Mouse (Mus musculus) frontal cortex, postnatal 36 days (tissue): ENCODE data around the gene Pknox2.

Experiments
- DNase-seq, 2 experiments: peaks; one replicate each; pipeline ENCODE4 v3.0.0; 2022; ENCODE audit warnings: low spot score in 2 of 2

Gene Pknox2

GRCm38 (mm10) chr9:36942561-36942960 lies 204.6 kb downstream of the Pknox2 start:
- DNase-seq, result no peak

- DNase-seq, result no peak
These were observed 205.1 kb downstream of the Pknox2 start for GRCm38 (mm10) chr9:36942131-36942530.

DNA sequence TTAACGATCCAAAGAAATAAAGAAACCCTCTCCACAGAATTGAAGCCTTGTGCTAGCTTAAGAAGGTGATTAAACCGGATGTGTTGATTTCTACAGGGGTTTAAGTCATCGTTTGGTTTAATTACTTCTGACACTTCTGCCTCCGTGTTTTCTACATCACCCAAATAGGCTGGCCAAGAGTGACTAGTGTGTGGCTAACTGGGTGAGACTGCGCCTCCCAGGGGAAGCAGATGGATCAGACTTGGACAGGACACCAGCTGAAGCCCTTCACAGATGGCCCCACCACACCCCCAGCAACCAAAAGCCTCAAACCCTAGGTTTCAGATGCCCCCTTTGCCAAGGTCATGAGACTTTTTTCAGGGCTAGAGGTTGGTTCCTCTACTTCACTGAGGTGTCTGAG lies 205.6 kb downstream of the Pknox2 start:
- no peak for DNase-seq

- DNase-seq, result no peak
These were observed 208.6 kb downstream of the Pknox2 start for GRCm38 (mm10) chr9:36938601-36939078.

DNA sequence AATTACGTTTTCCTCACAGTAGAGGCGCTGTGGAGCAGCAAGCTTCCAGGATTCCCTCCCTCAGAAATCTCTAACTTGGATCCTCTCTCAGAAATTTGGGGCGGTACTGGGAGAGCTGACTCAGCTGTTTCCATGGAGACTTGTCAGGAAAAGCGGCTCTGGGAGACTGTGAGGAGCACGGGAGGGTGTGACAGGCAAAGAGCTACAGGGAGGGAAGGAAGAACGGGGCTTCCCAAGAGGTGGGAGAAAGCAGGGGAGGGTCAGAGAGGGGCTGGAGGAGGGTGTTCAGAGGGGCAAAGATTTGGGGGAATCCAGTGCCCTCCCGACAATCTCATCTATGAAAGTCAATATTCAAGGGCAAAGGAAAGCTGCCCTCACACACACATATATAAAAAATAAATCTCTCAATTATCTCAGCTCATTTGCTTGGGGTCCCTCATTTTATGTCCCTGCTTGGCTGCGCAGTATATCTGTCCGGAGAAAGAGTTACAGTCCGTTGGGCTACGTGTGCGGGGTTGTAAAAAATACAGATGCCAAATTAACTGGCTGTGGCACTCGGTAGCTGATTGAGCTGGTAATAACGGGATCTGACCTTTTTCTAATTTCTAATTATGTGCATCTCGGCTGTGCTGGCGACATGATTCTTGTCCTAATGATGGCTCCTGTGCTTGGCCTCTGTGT lies 213.3 kb downstream of the Pknox2 start:
- peak; percentile 65 to 72 for DNase-seq

GRCm38 (mm10) chr9:36932950-36933812 lies 214.0 kb downstream of the Pknox2 start:
- DNase-seq, result no peak

DNA sequence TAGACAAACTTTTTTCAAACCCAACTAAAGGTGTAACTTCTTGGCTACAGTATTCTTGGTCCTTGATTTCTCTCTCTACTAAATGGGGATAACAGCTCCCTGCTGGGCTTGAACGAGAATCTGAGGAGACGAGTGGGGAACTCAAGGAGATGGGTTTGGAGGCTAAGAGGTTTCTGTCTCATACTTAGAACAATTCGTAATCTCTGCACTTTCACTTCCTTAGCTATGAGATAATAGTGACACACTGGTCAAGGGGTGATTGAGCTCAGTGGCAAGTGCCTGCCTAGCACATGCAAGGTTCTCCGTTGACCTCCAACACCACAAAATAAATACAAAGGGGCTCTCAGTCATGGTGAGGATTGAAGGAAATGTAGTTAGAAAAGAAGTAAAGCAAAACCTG lies 215.6 kb downstream of the Pknox2 start:
- no peak for DNase-seq

GRCm38 (mm10) chr9:36923753-36924152 lies 223.5 kb downstream of the Pknox2 start:
- no peak for DNase-seq

GRCm38 (mm10) chr9:36921718-36922415 lies 225.3 kb downstream of the Pknox2 start:
- no peak for DNase-seq

DNA sequence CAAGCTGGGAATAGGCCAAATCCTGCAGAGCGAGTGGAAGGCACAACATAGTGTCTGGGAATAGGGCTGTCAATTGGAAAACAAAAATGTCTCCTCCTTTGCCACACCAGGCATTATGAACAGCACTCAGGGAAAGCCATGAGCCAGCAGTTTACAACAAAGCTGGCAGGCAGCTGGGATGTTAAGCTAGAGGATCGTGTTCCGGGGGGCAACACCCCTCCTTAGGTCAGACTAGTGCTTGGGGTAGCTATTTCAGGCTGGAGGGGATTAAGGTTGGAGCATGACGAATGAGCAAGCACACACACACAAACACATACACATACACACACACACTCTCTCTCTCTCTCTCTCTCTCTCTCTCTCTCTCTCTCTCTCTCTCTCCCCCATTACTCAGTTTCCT lies 227.7 kb downstream of the Pknox2 start:
- DNase-seq, result no peak

GRCm38 (mm10) chr9:36918582-36918981 lies 228.6 kb downstream of the Pknox2 start:
- no peak for DNase-seq

DNA sequence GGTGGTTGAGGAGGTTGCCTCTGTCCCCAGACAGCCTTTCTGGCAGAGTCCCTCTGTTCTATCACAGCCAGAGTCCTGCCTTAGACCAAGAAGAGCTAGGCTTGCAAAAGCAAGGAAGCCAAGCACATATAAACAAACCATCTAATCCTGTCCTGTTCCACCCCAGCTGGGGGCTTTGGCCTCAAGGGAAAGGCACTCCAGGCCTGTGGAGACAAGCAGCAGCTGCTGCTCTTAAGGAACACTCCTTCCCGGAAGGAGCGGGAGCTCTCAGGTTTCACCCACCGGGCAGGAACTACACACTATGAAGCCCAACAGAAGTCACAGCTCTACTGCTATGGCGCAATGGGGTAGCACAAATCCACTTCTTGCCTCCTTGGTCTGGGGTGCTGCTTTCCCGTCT lies 230.3 kb downstream of the Pknox2 start:
- no peak for DNase-seq

DNA sequence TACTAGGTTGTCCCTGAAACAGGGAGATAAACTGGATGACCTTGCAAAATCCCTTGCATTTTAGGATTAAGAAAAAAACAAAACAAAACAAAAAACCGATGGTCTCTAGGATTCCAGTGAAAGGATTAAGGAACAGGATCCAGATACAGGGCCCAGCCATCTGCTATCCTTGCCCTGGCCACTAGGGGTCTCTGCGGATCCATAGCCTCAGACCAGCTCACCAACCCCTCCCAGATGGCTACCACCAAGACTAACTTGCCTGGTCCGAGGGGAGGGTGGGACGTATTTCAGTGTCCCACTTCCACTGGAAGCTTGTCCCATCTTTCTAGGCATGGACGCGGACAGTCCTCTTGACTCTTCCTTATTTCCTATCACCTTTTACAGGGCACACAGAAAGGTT lies 230.8 kb downstream of the Pknox2 start:
- DNase-seq, result peak; percentile 82 to 92

DNA sequence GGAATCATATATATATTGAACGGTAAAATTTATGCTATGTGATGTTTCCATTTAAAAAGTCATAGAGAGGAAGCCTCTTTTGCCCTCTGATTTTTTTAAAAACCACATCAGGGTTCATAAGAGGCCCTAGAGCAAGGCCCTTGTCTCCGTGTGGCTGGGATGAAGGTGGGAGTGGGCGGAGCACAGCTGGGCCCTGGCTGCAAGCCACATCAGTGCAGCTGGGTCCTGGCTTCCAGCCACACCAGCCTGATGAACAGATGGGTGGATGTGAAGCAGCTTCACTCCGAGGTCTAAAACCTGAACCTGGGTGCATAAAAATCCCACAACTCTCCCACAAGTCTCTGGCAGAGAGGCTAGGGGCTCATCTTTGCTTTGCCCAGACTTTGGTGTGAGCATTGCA lies 241.8 kb downstream of the Pknox2 start:
- DNase-seq, result no peak

- DNase-seq, result no peak
These were observed 246.7 kb downstream of the Pknox2 start for GRCm38 (mm10) chr9:36900464-36900863.

DNA sequence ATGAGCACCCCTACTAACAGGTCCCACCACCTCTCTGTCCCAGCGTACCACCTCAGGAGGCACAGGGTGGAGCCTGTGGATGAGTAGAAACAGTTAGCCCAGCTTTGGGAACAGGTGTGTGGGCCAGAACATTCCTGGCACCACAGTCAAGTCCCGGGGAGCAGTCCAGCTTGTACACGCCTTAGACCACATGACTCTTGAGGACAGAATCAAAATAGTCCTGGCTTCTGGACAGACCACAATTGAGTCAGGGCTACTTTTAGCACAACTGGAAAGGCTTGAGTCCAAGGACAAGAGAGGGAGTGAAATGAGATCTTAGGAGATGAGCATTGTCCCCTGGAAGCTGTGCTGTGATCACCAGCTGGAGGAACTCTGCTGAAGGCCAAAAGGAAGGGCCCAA lies 248.6 kb downstream of the Pknox2 start:
- no peak for DNase-seq

GRCm38 (mm10) chr9:36895009-36895693 lies 252.1 kb downstream of the Pknox2 start:
- peak; percentile 70 to 85 for DNase-seq

- no peak for DNase-seq
These were observed 253.0 kb downstream of the Pknox2 start for GRCm38 (mm10) chr9:36894242-36894641.

- no peak for DNase-seq
These were observed 253.7 kb downstream of the Pknox2 start for GRCm38 (mm10) chr9:36893413-36893990.

DNA sequence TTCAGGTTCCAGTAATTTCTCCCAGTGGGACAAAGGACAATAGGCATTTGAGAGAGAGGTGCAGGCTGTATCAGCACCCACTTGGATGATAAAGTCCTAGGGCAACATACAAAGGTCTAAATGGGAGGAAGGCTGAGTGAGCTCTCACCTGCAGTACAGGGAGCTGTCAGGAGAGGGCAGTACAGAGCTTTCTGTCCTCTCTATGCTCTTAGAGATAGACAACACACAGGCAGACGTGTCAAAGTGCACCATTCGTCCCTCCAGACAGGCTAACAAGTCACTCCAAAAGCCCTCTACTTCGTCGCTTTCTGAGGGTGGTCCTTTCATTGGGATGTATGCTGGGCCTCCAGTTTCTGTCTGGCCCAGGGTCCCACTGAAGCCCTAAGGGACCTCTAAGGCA lies 256.7 kb downstream of the Pknox2 start:
- DNase-seq, result peak; percentile 63 to 67

- no peak for DNase-seq
These were observed 262.0 kb downstream of the Pknox2 start for GRCm38 (mm10) chr9:36885237-36885636.
